Mouse (Mus musculus) duodenum, adult 2 months (tissue): ENCODE data around the gene Olfr603. TPM values are rescaled to one million over a fixed set of nuclear protein-coding genes. Genes with fewer than 3 reads are reported as not detected.

Experiments used
- polyA plus RNA-seq: library from polyadenylated mRNA; depleted of rRNA; stranded (reverse); fragments of >200 nt; gene quantifications from 2 replicates; pipeline ENCODE4 v1.2.3, GENCODE M21; 2012; ENCODE audit warnings: low replicate concordance; rRNA removed

Gene Olfr603
- polyA plus RNA-seq, result not detected in 2 replicates

GRCm38 (mm10) chr7:103386077-103386476 lies at the start of gene Olfr603:
Gene Olfr603, minus strand, starts transcription at chr7:103386177.

GRCm38 (mm10) chr7:103414772-103415171 lies 28.8 kb upstream of the Olfr603 start, which contains the start of gene Usp17lc:
Gene Usp17lc, plus strand, starts transcription at chr7:103415072.

GRCm38 (mm10) chr7:103362555-103362954 lies 23.4 kb downstream of the Olfr603 start, which contains the start of gene Olfr601:
Gene Olfr601, minus strand, starts transcription at chr7:103362655.

GRCm38 (mm10) chr7:103349569-103349968 lies 36.4 kb downstream of the Olfr603 start, which contains the start of gene Olfr600:
Gene Olfr600, minus strand, starts transcription at chr7:103349669.

GRCm38 (mm10) chr7:103335617-103336016 lies 50.4 kb downstream of the Olfr603 start, which contains the start of gene Olfr599:
Gene Olfr599, plus strand, starts transcription at chr7:103335917.

Other genes with a start within 250 kb of the Olfr603 start
- gene Olfr588-ps1, start 245.3 kb downstream of the Olfr603 start, polyA plus RNA-seq, result not detected in 2 replicates
- not detected in 2 replicates for gene Olfr589, start 229.8 kb downstream of the Olfr603 start, polyA plus RNA-seq
- not detected in 2 replicates for gene Olfr591, start 207.8 kb downstream of the Olfr603 start, polyA plus RNA-seq
- not detected in 2 replicates for gene Olfr592, start 201.4 kb downstream of the Olfr603 start, polyA plus RNA-seq
- not detected in 2 replicates for gene Olfr593, start 174.3 kb downstream of the Olfr603 start, polyA plus RNA-seq
- not detected in 2 replicates for gene Olfr594, start 169.2 kb downstream of the Olfr603 start, polyA plus RNA-seq
- not detected in 2 replicates for gene Usp17ld, start 133.7 kb downstream of the Olfr603 start, polyA plus RNA-seq
- gene Olfr596, start 80.5 kb downstream of the Olfr603 start, polyA plus RNA-seq, result not detected in 2 replicates
- gene Olfr597, start 69.9 kb downstream of the Olfr603 start, polyA plus RNA-seq, result not detected in 2 replicates
- gene Olfr598, start 62.6 kb downstream of the Olfr603 start, polyA plus RNA-seq, result not detected in 2 replicates
- not detected in 2 replicates for gene Olfr599, start 50.3 kb downstream of the Olfr603 start, polyA plus RNA-seq
- gene Olfr600, start 36.5 kb downstream of the Olfr603 start, polyA plus RNA-seq, result not detected in 2 replicates
- not detected in 2 replicates for gene Olfr601, start 23.5 kb downstream of the Olfr603 start, polyA plus RNA-seq
- gene Usp17lc, start 28.9 kb upstream of the Olfr603 start, polyA plus RNA-seq, result not detected in 2 replicates
- gene Olfr605, start 59.3 kb upstream of the Olfr603 start, polyA plus RNA-seq, result not detected in 2 replicates
- gene Olfr606, start 62.9 kb upstream of the Olfr603 start, polyA plus RNA-seq, result not detected in 2 replicates
- gene Olfr607, start 78.0 kb upstream of the Olfr603 start, polyA plus RNA-seq, result not detected in 2 replicates
- gene Olfr608, start 83.7 kb upstream of the Olfr603 start, polyA plus RNA-seq, result not detected in 2 replicates
- not detected in 2 replicates for gene Olfr609, start 111.9 kb upstream of the Olfr603 start, polyA plus RNA-seq
- not detected in 2 replicates for gene Olfr610, start 125.9 kb upstream of the Olfr603 start, polyA plus RNA-seq
- gene Olfr611, start 134.7 kb upstream of the Olfr603 start, polyA plus RNA-seq, result not detected in 2 replicates
- not detected in 2 replicates for gene Olfr612, start 156.5 kb upstream of the Olfr603 start, polyA plus RNA-seq
- gene Olfr613, start 161.9 kb upstream of the Olfr603 start, polyA plus RNA-seq, result not detected in 2 replicates
- gene Olfr615, start 169.9 kb upstream of the Olfr603 start, polyA plus RNA-seq, result not detected in 2 replicates
- gene Olfr616, start 183.0 kb upstream of the Olfr603 start, polyA plus RNA-seq, result not detected in 2 replicates
- not detected in 2 replicates for gene Olfr617, start 186.9 kb upstream of the Olfr603 start, polyA plus RNA-seq
- not detected in 2 replicates for gene Olfr618, start 203.9 kb upstream of the Olfr603 start, polyA plus RNA-seq
- gene Olfr619, start 214.4 kb upstream of the Olfr603 start, polyA plus RNA-seq, result not detected in 2 replicates
- gene Olfr620, start 226.4 kb upstream of the Olfr603 start, polyA plus RNA-seq, result not detected in 2 replicates